Mouse (Mus musculus): ENCODE data around the gene Peg12. TPM values are rescaled to one million over a fixed set of nuclear protein-coding genes. Genes with fewer than 3 reads are reported as not detected.

Peg12 gene
- polyA plus RNA-seq, 1 experiment from 2014 or later: 39.8 TPM

- Histone ChIP-seq H3K36me3 (ENCODE audit: insufficient read depth) (no peaks in the 10 kb centered on the region), H3K4me3 (ENCODE audit: low read depth, low read length) (peak overlapping the region; percentile 61; the same call in 1 of the 2 replicates), H3K4me1 (ENCODE audit: insufficient read depth) (no peaks in the 10 kb centered on the region), H3K4me2 (peak overlapping the region; percentile 70), H3K9me3 (ENCODE audit: low read depth, low read length) (no peaks in the 10 kb centered on the region), H3K9ac (no peak overlapping the region), H3K27ac (ENCODE audit: low read depth) (no peak overlapping the region), H3K27me3 (ENCODE audit: insufficient read depth, low read length) (peaks cover 5% of the 10 kb centered on the region; the same call in 1 of the 2 replicates)
- no peak for TF ChIP-seq CTCF (IDR thresholded peaks at IDR 0.05; ENCODE audit: low read depth)
- DNase-seq (no peak), ATAC-seq (ENCODE audit: insufficient read depth) (no peak)
- WGBS: 84% methylated on average over 9 of the region's 9 CpGs
Observed at GRCm38 (mm10) chr7:62418346-62418745, 46.0 kb downstream of the Peg12 start.

- no peak overlapping the region for H3K4me2 ChIP-seq
- no peak overlapping the region for H3K27ac ChIP-seq (ENCODE audit: low read depth)
- ATAC-seq (ENCODE audit: insufficient read depth): no peak
- no peaks in the 10 kb centered on the region for H3K36me3 ChIP-seq (ENCODE audit: insufficient read depth)
- H3K9me3 ChIP-seq (ENCODE audit: low read depth, low read length): no peaks in the 10 kb centered on the region
- H3K4me1 ChIP-seq (ENCODE audit: insufficient read depth): no peaks in the 10 kb centered on the region
- DNase-seq: no peak
- no peak for TF ChIP-seq CTCF (IDR thresholded peaks at IDR 0.05; ENCODE audit: low read depth)
- H3K9ac ChIP-seq: no peak overlapping the region
- H3K27me3 ChIP-seq (ENCODE audit: insufficient read depth, low read length): no peaks in the 10 kb centered on the region
- no peak overlapping the region for H3K4me3 ChIP-seq (ENCODE audit: low read depth, low read length)
Observed at GRCm38 (mm10) chr7:62416173-62416572, 48.1 kb downstream of the Peg12 start.

GRCm38 (mm10) chr7:62415222-62415621, 49.1 kb downstream of the Peg12 start:
- no peak overlapping the region for H3K4me2 ChIP-seq
- 76% methylated on average over 1 of the region's 1 CpGs for WGBS

More at GRCm38 (mm10) chr7:62415222-62415621, 49.1 kb downstream of the Peg12 start:
- no peaks in the 10 kb centered on the region for H3K4me1 ChIP-seq (ENCODE audit: insufficient read depth)
- ATAC-seq (ENCODE audit: insufficient read depth) (no peak), DNase-seq (no peak)
- TF ChIP-seq CTCF (IDR thresholded peaks at IDR 0.05; ENCODE audit: low read depth): no peak
- H3K36me3 ChIP-seq (ENCODE audit: insufficient read depth): no peaks in the 10 kb centered on the region
- H3K9ac ChIP-seq: no peak overlapping the region
- no peaks in the 10 kb centered on the region for H3K9me3 ChIP-seq (ENCODE audit: low read depth, low read length)
- no peak overlapping the region for H3K4me3 ChIP-seq (ENCODE audit: low read depth, low read length)
- no peak overlapping the region for H3K27ac ChIP-seq (ENCODE audit: low read depth)
- H3K27me3 ChIP-seq (ENCODE audit: insufficient read depth, low read length): no peaks in the 10 kb centered on the region

Other genes with a start within 250 kb of the Peg12 start
- 77.9 and 78.8 TPM in 2 replicates for gene Ndn, start 117.9 kb downstream of the Peg12 start, polyA plus RNA-seq (2014; fragmentation: Nextera tagmentation; extraction: Ambion mirVana)
- gene Magel2, start 87.5 kb downstream of the Peg12 start, polyA plus RNA-seq (2014; fragmentation: Nextera tagmentation; extraction: Ambion mirVana): 2.1 and 2.5 TPM in 2 replicates
- 4.6 and 5.1 TPM in 2 replicates for gene Mkrn3, start 44.4 kb downstream of the Peg12 start, polyA plus RNA-seq (2014; fragmentation: Nextera tagmentation; extraction: Ambion mirVana)